Mouse (Mus musculus) lung, postnatal 0 days (tissue): ENCODE measurements around the gene Aasdh.

Experiments
- CTCF ChIP-seq: IDR thresholded peaks from 2 replicates; pipeline ENCODE4 v1.5.1; 2016; ENCODE audit warnings: antibody characterized with exemption, mild to moderate bottlenecking
- EP300 ChIP-seq: IDR thresholded peaks from 2 replicates; pipeline ENCODE4 v1.6.1; 2016; ENCODE audit warnings: antibody characterized with exemption, mild to moderate bottlenecking, control low read depth

DNA sequence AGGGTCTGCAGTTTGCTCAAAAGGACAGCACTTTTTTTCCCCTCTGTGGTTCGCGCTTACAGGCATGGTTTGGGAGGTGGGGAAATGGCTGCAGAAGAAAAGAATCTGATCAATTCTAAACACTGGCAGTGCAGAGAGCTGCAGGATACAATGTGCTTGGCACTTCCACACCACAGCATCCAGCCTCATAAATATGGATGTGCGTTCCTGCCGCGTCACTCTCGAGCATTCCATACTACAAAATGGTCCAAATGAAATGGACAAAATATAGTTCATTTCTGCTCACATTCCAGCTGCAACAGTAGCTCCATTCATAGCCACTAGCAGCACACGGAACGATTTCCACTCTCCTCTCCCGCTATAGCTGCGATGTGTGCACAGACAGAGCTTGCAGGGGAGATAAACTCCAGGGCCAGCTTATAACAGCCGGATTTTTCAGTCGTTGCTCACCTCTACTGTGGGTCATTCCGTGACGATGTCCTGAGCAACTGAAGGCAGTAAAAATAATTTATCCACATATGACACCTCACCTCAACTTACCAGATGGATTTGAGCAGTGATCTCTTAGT is 60.6 kb downstream of the Aasdh start:
- TF ChIP-seq CTCF (no peak), EP300 (no peak)
